Mouse (Mus musculus) cerebellum, postnatal 14 days (tissue): ENCODE results near the gene Ctnnd2.

Source experiments
- DNase-seq, 2 experiments: peaks; one replicate each; pipeline ENCODE4 v3.0.0; 2021; ENCODE audit warnings: mixed read lengths in 2 of 2

The Ctnnd2 gene

DNA sequence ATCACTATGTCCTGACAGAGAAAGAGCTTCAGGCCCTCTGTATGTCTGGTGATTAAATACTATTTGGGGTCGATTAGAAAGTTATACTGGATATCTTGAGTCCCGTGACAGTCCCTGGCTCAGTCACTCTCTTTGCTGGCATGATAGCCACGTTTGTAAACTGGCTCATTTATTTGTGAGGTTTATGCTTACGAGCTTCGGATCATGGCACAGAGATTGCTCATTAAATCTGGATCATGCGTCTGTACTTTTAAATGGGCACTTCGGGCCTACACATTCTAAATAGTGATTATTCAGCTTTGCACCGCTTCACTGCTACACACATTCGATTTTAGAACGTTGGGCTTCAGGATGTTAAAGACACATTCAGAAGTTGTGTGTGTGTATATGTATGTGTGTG is 96.4 kb downstream of the Ctnnd2 start:
- no peak for DNase-seq

DNA sequence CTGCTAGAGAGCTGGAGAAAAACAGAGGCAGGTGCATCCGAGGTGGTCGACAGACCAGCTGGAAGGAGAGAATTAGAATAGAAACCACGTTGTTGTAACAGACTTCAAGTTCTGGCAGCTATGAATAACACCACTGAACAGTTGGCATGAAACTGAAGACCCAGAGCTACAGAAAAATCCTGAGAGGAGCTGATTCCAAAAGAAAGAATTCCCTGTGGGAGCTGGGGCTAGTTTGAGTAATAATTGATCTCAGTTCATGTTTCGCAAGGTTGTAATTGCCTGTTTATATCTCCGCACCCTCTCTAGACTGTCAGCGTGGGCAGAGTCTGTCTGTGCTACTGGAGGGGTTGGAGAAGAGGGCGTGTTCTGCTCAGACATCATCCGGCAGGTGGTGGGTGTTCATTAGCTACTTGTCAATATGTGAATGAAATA is 98.8 kb downstream of the Ctnnd2 start:
- DNase-seq = peak; percentile 22 to 36

DNA sequence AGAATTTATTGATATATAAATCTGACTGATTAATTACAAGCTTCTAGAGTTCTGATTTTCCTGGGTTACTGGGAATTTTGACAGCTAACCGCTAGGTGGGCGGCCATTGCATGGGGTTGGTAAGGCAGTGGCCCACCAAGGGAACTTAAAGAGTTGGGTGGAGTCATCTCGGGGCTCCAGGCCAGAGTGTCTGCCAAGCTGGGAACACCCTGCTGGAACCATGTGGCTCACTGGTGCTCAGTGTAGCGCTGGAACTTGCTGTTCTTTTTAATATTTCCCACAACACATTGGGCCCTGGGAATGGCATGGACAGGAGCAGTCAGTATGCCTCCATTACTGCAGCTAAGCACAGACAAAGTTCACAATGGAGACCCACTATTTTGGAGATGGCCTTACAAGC is 99.9 kb downstream of the Ctnnd2 start:
- peak; percentile 26 to 45 for DNase-seq

DNA sequence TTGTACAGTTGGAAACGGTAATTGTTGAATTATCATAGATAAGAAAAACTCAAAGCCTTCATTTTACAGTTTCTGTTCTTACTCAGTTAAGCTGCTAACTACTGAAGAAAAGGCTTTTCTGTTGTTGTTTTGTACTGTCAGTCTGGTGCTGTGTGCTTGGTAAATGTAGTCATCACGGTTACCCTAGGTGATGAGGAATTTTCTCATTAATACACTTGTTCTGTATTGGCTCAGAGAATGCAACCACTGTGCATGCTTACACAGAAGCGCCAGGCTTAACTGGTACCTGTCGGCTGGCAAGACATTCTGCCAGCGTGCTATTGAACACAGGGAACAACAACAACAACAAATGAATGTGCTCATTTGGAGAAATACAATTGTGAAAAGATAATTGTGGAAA is 103.3 kb downstream of the Ctnnd2 start:
- no peak for DNase-seq

DNA sequence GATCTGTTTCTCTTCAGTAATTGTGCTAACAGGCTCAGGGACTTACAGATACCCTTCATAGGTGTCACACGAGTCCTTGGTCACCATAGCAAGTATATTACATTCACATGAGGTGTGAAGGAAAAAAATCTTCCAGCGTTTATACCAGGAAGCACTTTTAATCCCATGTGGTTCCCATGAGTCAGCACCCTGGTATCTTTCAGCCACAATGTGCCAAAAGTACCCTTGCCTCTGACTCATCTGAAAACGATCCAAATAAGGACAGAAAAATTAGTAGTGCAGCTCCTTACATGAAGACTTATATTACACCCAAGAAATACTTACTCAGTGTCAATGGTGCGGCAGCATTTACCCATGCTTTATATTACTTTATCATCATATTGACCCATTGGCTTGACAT is 104.3 kb downstream of the Ctnnd2 start:
- no peak for DNase-seq

DNA sequence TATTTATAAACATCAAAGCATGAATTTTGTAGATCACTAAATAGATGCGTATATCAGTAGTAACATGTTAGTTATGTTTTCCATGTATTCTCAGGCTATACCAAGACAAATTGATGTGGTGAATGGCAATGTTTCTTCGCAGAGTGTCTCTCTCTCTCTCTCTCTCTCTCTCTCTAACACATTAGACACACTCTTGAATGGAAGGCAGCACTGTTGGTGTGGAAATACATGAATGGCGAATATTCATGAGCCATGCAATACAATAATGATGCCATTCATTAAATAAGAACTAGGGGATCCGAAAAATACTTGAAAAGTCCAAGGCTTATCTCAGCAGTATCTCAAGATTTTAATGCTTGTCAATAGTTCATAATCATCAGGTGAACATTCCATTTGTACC is 106.2 kb downstream of the Ctnnd2 start:
- no peak for DNase-seq

DNA sequence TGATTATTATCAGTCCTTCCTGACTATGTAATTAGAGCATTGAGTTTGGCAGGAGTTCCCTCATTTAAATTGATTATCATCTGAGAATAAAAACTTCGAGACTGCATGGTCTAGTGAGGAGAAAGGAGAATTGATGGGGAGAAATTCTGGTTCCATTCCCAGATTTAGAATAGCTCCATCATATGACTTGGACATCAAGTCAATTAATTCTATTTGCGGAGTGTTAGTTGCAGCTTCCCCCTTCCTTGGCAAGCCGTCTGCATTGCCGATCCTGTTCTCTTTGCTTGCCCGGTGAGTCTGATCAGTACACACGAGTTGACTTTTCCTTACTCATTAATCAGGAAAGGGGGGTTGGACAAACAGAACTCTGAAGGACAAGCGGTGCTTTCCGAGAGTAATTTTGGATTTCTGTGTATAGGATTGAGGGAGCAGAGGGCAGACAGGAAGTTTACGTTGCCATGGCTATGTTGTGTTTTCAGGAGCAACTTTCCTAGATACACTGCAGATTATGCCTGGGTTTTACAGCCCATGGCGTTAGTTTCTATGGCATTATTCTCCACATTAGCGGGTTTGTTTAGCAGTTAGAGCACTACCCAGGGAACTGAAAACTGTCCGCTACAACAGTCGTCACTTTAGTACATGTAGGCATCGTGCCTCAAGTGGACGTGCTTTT is 113.3 kb downstream of the Ctnnd2 start:
- DNase-seq = peak; percentile 40 to 62

DNA sequence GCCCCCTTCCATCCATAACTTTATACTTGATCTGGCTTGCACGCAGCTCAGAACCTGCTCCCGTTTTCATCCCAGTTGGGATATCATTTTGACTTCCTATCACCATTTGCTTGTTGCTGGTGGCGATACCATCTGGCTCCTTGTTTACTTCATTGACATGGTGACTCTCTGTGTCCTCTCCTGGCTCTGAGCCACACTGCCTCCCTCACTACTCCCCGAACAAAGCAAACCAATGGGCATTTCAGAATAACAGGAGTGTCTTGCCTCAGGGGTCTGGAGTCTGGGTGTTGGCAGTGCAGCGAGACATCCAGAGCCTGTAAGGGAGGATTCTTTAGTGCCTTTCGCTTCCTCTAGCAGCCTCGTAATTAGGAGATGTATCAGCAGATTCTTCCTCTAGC is 113.9 kb downstream of the Ctnnd2 start:
- DNase-seq = peak; percentile 81

DNA sequence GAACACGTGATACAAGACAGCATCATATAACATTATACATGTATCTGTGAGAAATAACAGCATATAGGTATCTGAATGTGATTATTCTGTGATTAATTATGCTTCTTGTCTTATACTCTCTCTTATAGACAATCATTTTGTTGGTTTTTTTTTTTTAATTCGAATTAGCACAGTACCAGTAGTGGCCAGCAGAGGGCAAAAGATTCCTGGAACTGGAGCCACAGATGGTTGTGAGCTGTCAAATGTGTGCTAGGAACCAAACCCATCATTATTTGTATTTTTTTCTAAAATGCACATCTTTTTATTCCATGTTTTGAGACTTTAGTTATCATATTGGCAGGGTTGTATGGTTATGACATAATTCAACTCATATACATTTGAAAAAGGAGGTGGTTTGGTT is 130.4 kb downstream of the Ctnnd2 start:
- peak in 1 of 2 experiments; percentile 30 for DNase-seq

DNA sequence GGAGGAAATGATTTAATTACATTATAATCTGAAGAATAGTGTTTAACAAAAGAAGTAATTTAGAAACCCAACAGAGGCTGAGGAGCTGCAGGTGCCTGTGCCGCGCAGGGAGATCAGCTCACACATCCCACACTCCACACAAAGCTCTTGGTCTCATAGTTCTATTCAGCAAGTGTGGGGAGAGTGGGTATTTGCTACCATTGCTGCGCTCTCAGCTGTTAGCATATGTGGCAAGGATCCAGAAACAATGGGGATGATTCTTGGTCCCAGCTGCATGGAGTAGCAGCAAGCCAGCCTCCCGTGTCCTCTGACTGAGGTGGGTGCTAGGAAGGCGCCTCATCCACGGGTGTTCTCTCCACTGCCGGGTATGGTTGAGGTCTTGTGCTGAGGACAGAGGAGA is 134.0 kb downstream of the Ctnnd2 start:
- DNase-seq = peak in 1 of 2 experiments; percentile 8

DNA sequence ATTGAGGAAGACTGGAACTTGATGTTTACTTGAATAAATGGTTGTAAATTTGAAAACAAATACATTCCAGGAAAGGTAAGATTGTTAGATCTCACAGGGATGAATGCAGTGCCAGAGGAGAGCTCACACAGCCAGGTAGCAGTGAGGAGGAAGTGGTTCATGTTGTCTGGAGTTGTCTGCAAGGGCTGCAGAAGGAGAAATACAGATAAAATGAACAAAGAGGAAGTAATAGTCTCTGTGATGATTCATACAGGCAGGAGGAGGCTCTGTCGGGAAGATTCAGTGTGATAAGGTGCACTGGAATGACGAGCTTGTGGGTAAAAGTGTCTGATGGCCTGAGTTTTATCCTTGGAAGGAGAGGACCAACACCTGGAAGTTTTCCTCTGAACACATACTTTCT is 150.2 kb downstream of the Ctnnd2 start:
- no peak for DNase-seq

DNA sequence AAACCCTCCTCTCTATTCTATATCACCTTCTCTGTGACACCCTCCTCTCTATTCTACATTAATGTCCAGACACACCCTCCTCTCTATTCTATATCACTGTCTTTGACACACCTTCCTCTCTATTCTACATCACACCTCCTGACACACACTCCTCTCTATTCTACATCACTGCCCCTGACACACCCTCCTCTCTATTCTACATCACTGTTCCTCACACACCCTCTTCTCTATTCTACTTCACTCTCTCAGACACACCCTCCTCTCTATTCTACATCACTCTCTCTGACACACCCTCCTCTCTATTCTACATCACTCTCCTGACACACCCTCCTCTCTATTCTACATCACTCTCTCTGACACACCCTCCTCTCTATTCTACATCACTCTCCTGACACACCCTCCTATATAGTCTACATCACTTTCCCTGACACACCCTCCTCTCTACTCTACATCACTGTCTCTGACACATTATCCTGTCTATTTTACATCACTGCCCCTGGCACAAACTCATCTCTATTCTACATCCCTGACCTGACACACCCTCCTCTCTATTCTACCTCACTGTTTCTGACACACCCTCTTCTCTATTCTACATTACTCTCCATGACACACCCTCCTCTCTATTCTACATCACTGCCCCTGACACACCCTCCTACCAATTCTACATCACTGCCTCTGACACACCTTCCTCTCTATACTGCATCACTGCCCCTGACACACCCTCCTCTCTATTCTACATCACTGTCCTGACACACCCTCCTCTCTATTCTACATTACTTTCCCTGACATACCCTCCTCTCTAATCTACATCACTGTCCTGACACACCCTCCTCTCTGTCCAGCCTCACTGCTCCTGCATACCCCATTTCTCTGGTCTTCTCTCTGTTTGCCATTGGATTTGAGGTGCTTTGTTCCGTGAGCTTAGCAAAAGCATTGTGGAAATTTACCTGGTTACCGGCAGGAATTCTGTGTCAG is 161.2 kb downstream of the Ctnnd2 start:
- no peak for DNase-seq

DNA sequence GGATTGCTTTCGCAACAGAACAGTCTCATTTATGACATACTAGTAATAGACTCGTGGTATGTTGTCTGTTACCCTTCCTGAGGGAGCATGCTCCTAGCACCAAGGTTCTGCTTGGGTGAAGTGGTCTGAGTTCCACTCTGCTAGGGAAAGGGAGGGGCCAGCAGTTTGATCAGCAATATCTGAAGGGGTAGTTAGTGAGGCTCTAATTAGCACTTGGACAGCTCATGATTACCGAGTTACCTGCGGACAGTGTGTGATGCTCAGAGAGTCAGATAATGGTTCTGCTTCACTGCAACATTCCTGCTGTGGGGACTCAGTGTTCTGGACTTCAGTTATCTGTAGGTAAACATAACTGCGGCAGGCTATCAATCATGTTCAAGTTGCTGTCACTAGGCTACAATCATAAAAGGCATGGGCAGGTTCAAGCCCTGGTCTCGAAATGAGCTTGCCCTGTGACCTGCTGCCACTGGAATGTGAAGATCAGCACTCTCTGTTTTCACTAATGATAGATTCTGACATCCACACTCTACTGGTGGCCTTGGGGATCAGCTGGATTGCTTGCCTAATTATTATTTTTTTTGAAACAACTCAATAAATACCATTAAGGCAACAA is 166.3 kb downstream of the Ctnnd2 start:
- DNase-seq = no peak

DNA sequence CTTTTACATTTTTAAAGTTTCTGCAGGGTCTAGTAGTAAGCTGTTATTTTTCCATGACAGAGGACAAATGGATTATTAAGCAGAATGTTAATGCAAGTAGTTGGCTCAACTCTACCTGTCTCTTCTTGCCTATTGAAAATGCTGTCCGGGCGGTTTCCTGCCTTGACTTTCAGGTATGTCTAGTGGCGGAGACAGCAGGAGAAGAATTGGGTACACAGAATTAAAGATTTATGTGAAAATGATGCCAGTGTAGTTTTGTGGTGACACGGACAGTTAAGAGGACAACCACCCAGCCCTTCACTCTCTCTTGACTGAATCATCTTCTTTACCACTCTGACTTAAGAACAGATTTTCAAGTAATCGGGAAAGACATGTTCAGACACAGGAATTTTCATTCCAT is 173.4 kb downstream of the Ctnnd2 start:
- DNase-seq = no peak

DNA sequence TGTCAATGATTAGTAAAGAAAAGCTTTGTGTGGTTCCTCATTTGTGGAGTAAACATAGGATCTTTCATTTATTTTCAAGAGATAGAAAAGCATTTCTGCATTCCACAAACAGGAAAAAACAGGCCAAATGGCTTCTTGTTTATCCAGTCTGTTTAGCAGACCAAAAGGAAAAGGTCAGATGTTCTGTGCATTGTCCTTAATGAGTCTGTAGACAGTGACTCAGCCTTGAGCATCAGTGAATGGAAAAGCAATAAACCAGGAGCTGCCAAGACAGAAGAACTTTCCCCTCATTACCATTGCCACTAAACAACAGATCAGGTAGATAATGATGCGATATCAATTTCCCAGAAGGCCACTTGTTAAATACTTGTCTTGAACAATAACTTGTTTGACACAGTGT is 192.1 kb downstream of the Ctnnd2 start:
- DNase-seq = no peak

DNA sequence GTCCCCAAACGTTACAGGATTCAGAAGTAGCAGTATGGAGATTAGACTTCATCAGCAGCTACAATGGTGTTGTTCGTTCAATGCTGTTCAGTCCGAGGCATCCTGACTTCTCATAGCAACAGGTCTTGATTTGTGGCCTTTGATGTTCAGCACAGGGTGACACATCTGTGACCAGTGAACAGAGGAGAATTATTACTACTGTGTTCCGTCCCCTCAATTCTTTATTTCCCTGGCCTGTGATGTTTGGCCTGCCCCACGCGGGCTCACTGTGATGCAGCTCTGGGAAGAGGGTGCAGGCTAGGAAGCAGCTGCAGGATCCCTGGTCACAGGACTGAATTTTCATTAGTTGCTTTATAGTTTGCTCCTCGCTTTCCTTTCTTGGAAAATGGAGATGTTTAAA is 197.6 kb downstream of the Ctnnd2 start:
- DNase-seq = no peak

DNA sequence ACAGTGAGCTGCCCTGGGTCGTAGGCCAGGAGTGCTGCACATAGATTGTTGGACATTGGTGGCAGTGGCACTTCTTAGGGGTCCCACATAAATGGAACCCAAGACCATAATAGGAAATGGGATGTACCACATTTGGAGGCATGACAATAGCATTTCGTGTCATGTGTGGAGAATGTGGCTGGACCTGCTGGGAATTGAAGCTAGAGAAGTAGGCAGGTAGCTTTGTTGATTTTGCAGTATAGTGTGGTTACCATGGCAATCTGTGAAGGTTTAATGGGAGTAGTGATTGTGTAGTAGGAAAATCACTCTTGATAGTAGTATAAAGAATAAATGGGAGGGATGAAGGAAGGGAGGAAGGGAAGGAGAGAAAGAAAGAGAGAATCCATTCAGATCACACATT is 198.8 kb downstream of the Ctnnd2 start:
- DNase-seq = no peak

DNA sequence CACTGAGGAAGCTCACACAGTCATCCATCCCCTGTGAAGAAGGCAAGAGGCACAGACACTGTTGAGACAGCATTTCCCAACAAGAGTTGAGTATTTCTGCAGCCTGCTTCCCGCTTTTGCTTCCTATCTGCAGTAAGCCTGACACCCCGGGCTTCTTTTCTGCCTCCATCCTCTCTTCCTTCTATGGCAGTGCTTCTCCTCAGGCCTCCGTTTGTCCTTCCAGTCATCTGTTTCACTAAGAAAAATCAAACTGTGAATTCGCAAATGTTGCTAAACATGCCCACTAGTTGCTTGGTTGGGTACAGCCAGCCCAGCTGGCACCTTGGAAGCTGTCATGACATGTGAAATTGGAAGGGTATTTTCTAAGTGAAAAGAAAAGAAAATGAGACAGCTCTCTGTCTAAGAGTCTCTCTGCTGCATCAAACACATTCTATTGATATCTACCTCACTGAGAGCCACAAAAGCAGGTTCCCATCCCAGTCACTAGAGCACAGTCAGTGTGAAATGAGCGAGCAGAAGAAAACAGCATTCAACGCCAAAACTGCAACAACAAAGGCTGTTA is 201.3 kb downstream of the Ctnnd2 start:
- DNase-seq = peak in 1 of 2 experiments; percentile 31

DNA sequence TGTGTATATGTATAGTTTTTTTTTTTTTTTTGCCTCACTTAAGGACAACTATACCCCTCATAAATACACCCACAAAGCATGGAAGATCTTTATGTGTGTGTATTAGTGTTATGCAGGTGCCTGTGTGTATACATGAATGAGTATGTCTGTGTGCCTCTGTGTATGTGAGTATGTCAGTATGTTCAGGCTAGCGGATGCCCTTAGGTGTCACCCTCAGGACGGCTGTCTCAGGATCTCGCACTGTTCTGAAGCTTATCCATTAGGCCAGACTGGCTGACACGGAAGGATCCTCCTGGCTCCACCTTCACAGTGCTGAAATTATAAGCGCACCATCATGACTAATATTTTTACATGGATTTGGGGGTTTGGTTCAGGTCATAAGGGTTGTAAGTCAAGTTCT is 202.5 kb downstream of the Ctnnd2 start:
- no peak for DNase-seq

DNA sequence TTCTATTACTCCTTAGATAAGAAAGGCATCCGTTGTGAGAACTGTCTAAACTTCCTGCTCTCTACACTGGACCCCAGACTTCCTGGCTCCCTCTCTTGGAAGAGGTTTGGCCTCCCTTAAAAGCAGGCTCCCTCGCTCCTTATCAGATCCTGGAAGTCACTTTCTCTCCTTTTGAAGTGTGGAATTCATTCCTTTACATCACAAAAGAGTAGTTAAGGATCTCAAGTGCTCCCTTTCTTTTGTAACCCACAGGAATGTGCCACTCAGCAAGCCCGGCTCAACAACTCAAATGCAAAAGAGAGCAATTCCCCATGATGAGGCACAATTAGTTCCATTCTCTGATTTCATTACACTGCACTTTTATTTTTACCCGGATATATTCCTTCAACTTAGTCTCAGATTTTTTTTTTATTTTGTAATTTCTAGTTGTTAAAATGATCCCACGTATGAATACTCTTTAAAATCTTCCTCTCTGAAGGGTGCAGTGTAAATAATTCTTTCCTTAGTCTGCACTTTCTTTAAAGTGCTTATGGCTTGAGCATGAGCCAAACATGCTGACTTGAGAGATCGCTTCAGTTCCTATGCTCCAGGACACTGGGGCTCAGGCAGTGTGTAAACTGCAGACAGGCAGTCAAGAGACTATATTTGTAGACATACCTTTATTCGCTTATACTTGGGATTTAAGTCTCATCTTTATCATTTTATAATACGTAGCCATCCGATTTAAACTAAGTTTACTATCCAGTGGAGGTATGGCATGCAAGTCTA is 210.9 kb downstream of the Ctnnd2 start:
- DNase-seq = no peak

DNA sequence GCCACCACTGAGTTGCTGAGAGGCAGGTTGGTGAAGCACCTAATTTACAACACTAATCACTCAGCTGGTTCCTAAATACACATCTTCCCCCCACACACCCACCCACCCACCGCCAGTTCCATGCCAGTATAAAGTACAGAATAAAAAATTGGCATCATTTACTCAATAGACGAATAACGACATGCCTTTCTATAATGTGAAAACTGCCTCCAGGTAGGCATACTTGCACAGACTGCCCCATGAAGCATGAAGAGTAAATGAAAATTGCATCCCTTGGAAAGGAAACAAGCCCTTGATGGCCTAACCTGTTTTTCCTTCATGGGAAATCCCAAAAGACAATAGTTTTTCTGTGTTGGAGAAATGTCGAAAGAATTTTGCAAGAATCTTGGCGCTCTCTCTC is 212.0 kb downstream of the Ctnnd2 start:
- DNase-seq = no peak

DNA sequence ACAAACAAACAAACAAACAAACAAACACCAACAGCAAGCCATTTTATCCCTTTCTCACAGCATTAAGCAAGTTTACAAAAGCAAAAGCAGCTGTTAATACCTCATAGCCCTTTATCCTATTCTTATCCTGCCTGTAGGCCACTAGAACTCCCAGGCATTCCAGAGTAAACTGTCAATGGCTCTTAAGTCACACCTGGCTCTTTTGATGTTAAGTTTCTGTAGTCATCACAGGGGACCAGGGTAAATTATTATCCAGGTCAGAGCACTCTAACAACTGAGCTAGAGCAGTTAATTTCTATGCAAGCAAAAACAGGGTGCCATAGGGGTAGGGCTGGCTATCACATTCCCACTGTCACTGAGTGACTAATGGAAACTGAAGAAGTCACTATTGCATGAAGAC is 214.1 kb downstream of the Ctnnd2 start:
- DNase-seq = no peak

DNA sequence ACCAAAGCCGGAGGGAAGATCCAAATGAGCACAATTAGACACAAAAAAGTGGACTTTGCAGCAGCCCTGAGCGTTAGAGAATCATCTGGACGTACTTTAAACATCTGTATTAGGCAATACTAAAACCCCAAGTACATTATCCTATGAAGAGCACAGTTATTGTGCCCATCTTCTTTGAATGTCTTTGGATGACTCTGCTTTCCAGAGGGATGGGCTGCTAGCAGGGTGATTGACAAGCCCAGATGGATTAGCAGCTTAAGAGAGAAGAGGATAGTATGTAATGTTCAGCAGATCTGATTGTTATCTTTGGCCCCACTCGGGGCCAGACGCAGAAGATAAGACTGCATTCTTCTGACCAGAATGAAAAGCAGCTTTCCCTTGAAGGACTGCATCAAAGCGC is 214.9 kb downstream of the Ctnnd2 start:
- DNase-seq = no peak
